Mouse (Mus musculus) hindbrain, embryonic 12.5 days (tissue): ENCODE data around the gene Zfp266. TPM values are rescaled to one million over a fixed set of nuclear protein-coding genes. Genes with fewer than 3 reads are reported as not detected.
A peak's percentile ranks its signal among the peaks of the same experiment; 100 is the strongest.
"Not testable (repeated sequence)": the region's sequence is repeated elsewhere in the genome, so short reads cannot be mapped to it uniquely, and the experiment has no call there.

Source experiments
- ATAC-seq: fragments of 200-750 bp; cut with Nextera tagmentation; 2 replicates; pipeline ENCODE4 v1.8.0; 2017; ENCODE audit warnings: moderate TSS enrichment; ENCODE audit not compliant: low FRiP score
- H3K27ac ChIP-seq: fragments of 300-500 bp; sonication (generic); 2 replicates; pipeline ENCODE4 v1.5.1; 2016; ENCODE audit warnings: mild to moderate bottlenecking
- H3K27me3 ChIP-seq: fragments of 300-500 bp; sonication (generic); 2 replicates; pipeline ENCODE4 v1.6.1; 2016; ENCODE audit warnings: mild to moderate bottlenecking
- H3K36me3 ChIP-seq: fragments of 300-500 bp; sonication (generic); 2 replicates; pipeline ENCODE4 v1.6.1; 2016; ENCODE audit warnings: mild to moderate bottlenecking
- H3K4me1 ChIP-seq: fragments of 300-500 bp; sonication (generic); 2 replicates; pipeline ENCODE4 v1.6.1; 2016
- H3K4me2 ChIP-seq: fragments of 300-500 bp; sonication (generic); replicated peaks from 2 replicates; pipeline ENCODE4 v1.6.1; 2016; ENCODE audit warnings: mild to moderate bottlenecking
- H3K4me3 ChIP-seq: fragments of 300-500 bp; sonication (generic); 2 replicates; pipeline ENCODE4 v1.5.1; 2016; ENCODE audit warnings: mild to moderate bottlenecking
- H3K9ac ChIP-seq: fragments of 300-500 bp; sonication (generic); 2 replicates; pipeline ENCODE4 v1.6.1; 2016; ENCODE audit warnings: mild to moderate bottlenecking, moderate library complexity
- H3K9me3 ChIP-seq: fragments of 300-500 bp; sonication (generic); replicated peaks from 2 replicates; pipeline ENCODE4 v1.6.1; 2016; ENCODE audit warnings: mild to moderate bottlenecking
- WGBS: fragments of 180-500 bp; shearing (Covaris S2); methylation state at CpG from one replicate; pipeline ENCODE4 v1.1.7; 2016; 5-methylcytosine and 5-hydroxymethylcytosine counted together
- polyA plus RNA-seq: library from polyadenylated mRNA; unstranded; fragments of >200 nt; fragmentation: Nextera tagmentation; extraction: Ambion mirVana; gene quantifications from 2 replicates; pipeline ENCODE4 v1.2.1, GENCODE M21; 2016

Gene Zfp266
- polyA plus RNA-seq = 151 and 155 TPM in 2 replicates

DNA sequence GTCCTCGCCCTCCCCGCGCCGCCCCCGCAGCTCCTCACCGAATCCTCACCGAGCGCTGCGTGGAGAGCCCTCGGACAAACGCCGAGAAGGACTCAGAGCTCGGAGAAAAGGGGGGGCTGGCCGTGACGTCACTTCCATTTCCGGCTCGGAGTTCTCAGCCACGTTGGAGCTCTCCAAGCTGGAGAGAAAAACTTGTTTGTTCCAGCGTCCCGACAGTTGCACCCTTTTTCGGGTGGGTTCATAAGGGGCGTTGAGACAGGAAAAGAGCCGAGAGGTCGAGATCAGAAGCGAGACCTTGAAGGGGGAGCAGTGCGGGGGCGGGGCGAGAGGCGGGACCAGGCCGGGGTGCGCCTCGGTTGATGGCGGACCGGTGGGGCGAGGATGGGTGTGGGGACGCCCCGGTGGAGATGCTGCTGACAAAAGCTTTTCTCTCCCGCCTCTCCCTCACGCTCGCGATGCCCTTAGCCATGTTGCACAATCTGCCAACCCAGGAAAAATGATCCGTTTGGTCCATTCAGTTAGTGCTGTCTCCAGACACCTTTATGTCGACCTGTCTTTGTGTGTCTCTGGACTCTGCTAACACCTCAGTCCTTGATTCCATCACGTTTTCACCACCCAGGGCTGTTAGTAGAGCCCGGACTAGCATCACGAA lies at the start of gene Zfp266:
Zfp266 (minus strand) TSS at position 112 of the 652 bp plus-strand sequence.
- Histone ChIP-seq H3K4me3 (peak within 1 kb of the TSS; percentile 73), H3K9ac (peak within 1 kb of the TSS; percentile 85), H3K27me3 (no peaks in the 10 kb centered on the region; the same call in 1 of the 2 replicates), H3K9me3 (no peaks in the 10 kb centered on the region), H3K36me3 (peaks cover 17% of the 10 kb centered on the region; the same call in 1 of the 2 replicates), H3K27ac (peak within 1 kb of the TSS; percentile 97), H3K4me1 (peaks cover 32% of the 10 kb centered on the region), H3K4me2 (peak within 1 kb of the TSS; percentile 64)
- ATAC-seq = peak; percentile 91
- under 1% methylated on average over 45 of the region's 46 CpGs for WGBS

DNA sequence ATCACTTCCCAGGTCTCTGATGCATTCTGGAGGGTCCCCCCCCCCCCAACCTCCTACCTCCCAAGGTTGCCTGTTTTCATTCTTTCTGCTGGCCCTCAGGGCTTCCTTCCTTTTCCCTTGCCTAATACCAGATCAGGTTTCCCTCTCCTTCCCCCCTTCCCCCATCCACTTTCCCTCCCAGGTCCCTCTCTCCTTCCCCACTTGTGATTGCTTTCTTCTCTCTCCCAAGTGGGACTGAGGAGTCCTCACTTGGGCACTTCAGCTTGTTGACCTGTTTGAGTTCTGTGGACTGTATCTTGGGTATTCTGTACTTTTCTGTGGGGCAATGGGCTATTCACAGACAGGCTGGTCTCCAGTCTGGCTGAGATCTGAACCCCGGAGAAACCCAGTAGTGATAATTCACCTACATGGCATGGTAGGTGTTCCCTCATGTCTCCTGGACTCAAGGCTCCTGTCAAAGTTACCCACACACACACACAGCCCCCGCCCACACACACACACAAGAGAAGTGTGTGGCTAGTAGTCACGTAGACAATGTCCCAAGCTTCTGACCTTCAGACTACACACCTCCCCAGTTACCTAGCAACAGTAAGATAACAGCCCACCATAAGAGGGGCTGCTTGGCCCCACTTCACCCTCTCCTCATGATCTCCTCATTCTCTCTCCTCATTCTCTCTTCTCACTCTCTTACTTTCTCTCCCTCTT lies 44.3 kb upstream of the Zfp266 start:
- not testable (repeated sequence) for H3K4me1 ChIP-seq, H3K27ac ChIP-seq, H3K4me2 ChIP-seq, H3K27me3 ChIP-seq, H3K4me3 ChIP-seq, ATAC-seq, H3K36me3 ChIP-seq, H3K9me3 ChIP-seq, H3K9ac ChIP-seq
- 74% methylated on average over 3 of the region's 3 CpGs for WGBS

DNA sequence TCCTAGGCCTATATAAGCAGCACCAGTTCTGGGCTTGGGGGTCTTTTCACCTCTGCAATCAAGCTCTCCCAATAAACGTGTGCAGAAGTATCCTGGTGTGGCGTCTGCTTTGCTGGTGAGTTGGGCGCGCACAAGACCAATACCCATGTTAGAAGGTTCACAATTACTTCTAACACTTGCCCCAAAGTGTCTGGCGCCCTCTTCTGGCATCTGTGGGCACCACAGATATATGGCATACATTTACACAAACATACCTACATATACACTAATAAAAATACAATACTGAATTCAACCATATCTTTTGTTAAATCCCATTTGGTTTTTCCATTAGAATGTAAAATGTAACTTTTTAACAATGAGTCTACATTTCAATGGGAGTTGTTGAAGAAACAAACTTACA lies 41.0 kb upstream of the Zfp266 start:
- H3K27me3 ChIP-seq = peaks cover 3% of the 10 kb centered on the region; the same call in 1 of the 2 replicates
- no peak overlapping the region for H3K27ac ChIP-seq
- 87% methylated on average over 5 of the region's 5 CpGs for WGBS
- no peak overlapping the region for H3K4me3 ChIP-seq
- H3K9me3 ChIP-seq = no peaks in the 10 kb centered on the region
- ATAC-seq = no peak
- H3K9ac ChIP-seq = no peak overlapping the region
- no peaks in the 10 kb centered on the region for H3K4me1 ChIP-seq
- no peaks in the 10 kb centered on the region for H3K36me3 ChIP-seq
- H3K4me2 ChIP-seq = no peak overlapping the region

DNA sequence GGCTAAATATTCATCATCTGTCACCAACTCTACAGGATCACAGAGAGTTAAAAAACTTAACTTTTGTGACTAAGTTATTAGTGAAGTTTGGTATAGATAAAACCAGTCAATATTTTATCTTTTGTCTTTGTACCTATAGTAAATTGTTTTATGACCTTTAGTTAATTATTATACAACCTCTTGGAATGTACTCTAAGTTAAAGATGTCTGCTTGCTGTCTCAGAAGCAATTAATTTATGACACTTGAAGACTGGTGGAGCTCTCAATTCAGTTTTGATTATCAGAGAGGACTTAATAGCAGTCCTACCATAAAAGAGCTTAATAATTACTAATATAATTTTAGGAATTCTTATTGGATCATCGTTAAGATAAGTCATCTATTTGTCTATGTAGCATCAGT lies 31.5 kb upstream of the Zfp266 start:
- Histone ChIP-seq H3K27me3 (no peaks in the 10 kb centered on the region), H3K4me2 (no peak overlapping the region), H3K27ac (no peak overlapping the region), H3K4me1 (no peaks in the 10 kb centered on the region), H3K9ac (no peak overlapping the region), H3K36me3 (no peaks in the 10 kb centered on the region), H3K4me3 (no peak overlapping the region), H3K9me3 (no peaks in the 10 kb centered on the region)
- no peak for ATAC-seq
- 77% methylated on average over 1 of the region's 1 CpGs for WGBS

DNA sequence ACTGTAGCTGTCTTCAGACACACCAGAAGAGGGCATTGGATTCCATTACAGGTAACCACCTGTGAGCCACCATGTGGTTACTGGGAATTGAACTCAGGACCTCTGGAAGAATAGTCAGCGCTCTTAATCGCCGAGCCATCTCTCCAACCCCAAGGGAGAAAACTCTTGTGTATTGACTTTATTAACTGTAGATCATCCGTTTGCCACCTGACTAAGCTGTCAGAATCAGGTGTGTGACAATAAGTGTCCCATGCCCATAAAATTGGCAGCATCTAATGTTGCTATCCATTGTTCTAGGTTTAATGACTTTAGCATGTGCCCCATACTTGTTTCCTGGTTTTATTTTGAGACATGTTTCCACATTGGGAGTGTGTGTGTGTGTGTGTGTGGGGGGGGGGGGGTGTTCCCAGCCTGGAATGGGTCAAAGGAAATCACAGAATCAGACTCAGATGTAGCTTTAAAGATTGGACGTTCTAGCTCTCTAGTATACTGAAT lies 30.6 kb upstream of the Zfp266 start:
- WGBS = 60% methylated on average over 5 of the region's 5 CpGs
- H3K4me3 ChIP-seq = no peak overlapping the region
- H3K9ac ChIP-seq = no peak overlapping the region
- H3K4me2 ChIP-seq = no peak overlapping the region
- no peak overlapping the region for H3K27ac ChIP-seq
- H3K4me1 ChIP-seq = no peaks in the 10 kb centered on the region
- no peaks in the 10 kb centered on the region for H3K27me3 ChIP-seq
- no peaks in the 10 kb centered on the region for H3K9me3 ChIP-seq
- ATAC-seq = no peak
- no peaks in the 10 kb centered on the region for H3K36me3 ChIP-seq

DNA sequence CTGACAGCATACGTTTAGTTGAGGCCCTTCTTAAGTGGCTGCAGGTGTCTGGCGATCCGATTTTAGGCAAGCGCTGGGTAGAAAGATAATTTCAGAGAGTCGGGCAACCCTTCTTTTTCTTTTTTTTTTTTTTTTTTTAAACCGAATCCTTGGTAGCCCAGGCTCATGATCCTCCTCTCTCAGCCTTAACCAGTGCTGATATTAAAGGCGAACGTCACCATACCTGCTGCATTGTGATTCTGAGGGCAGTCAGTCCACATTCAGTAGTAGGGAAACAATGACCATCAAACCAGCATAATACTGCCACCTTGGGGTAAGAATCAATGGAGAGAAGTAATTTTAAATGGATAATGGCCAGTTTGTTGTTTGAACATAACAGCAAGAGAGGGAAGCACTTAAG lies 23.9 kb upstream of the Zfp266 start:
- H3K9ac ChIP-seq = peak overlapping the region; percentile 63
- H3K9me3 ChIP-seq = no peaks in the 10 kb centered on the region
- no peaks in the 10 kb centered on the region for H3K36me3 ChIP-seq
- 0 out of 2 replicates have a peak, but pooled peaks cover 2% of the 10 kb centered on the region for H3K27me3 ChIP-seq
- H3K4me1 ChIP-seq = no peaks in the 10 kb centered on the region; the same call in 1 of the 2 replicates
- 36% methylated on average over 8 of the region's 8 CpGs for WGBS
- peak overlapping the region; percentile 75 for H3K4me2 ChIP-seq
- peak overlapping the region; percentile 91 for H3K27ac ChIP-seq
- ATAC-seq = no peak
- H3K4me3 ChIP-seq = peak overlapping the region; percentile 43

DNA sequence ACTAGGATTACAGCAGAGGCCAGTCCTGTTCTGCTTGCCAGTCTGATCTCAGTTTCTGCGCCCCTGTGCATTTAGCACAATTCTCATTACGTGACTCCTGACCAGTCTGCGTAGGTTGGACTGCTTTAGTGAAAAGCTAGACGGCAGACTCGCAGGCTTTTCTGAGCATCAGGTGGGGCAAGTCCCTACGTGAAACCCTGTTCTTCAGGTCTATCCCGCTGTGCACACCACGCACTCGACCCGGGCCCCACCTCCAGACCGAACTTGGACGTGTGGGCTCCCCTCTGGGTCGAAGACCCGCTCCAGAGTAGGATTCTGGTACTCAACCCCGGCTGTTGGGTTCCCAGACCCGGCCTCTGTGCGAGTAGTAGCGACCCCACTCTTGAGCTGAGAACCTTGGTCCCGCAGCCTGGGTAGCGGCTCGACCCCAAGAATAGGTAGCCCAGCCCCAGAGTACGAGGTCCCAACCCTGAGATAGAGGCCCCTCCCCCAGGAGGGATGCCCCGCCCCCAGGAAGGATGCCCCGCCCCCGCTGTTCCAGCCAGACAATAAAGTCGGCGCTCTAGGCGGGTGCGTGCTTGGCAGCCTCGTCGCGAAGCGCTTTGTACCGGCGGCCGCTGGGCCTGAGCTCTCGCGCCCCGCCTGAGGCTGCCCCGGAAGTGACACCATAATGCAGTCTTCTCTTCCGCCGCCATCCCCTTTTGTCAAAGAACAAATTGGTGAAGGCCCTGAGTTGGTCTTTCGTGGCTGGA lies 23.0 kb upstream of the Zfp266 start:
- Histone ChIP-seq H3K9me3 (no peaks in the 10 kb centered on the region), H3K4me3 (peak overlapping the region; percentile 43), H3K27ac (peak overlapping the region; percentile 91), H3K36me3 (no peaks in the 10 kb centered on the region), H3K4me1 (no peaks in the 10 kb centered on the region; the same call in 1 of the 2 replicates), H3K27me3 (peaks cover 3% of the 10 kb centered on the region; the same call in 1 of the 2 replicates), H3K4me2 (peak overlapping the region; percentile 75), H3K9ac (peak overlapping the region; percentile 63)
- peak; percentile 90 for ATAC-seq
- 1% methylated on average over 43 of the region's 43 CpGs for WGBS

DNA sequence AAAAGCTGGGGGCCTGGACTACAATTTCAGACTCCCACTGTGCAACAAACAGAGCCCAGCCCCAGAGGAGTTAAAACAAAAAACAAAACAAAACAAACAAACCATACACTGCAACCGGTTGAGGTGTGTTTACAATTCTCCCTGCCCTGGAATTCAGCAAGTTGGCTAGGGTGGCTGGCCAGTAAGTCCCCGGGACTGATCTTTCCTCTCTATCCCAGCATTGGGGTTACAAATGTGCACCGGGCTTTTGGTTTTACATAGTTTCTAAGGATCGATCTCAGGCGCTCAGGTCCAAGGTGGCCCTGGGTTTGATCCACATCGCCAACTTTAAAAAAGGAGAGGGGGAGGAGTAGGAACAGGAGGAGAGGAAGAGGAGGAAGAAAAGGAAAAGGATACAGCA lies 22.3 kb upstream of the Zfp266 start:
- Histone ChIP-seq H3K27ac (0 out of 2 replicates have a peak overlapping the region, but pooled peaks have one; percentile 9), H3K9ac (no peak overlapping the region), H3K4me2 (peak overlapping the region; percentile 75; the same call in 1 of the 2 replicates), H3K36me3 (no peaks in the 10 kb centered on the region), H3K4me3 (no peak overlapping the region), H3K27me3 (peaks cover 7% of the 10 kb centered on the region; the same call in 1 of the 2 replicates), H3K9me3 (no peaks in the 10 kb centered on the region), H3K4me1 (no peaks in the 10 kb centered on the region; the same call in 1 of the 2 replicates)
- 20% methylated on average over 6 of the region's 6 CpGs for WGBS
- no peak for ATAC-seq

DNA sequence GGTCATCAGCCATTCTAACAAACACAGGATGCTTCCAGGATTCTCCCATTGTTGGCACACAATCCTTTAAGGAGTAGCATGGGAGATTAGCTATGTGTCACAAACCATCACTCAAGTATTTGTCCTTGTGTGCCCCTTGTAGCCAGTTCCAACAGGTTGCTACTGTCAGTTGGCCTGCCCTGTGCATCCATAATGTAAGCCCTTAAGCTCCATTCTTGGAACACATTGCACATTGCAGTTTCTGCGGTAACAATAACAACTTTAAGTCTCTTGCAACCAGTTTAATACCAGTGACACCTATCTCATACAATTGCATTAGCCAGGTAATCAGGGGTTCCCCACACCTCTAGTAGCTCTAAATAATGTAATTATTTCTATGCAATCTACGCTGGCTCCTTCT lies 15.4 kb upstream of the Zfp266 start:
- 81% methylated on average over 2 of the region's 2 CpGs for WGBS
- Histone ChIP-seq H3K9me3 (no peaks in the 10 kb centered on the region), H3K4me1 (no peaks in the 10 kb centered on the region), H3K27ac (no peak overlapping the region), H3K4me3 (no peak overlapping the region), H3K36me3 (no peaks in the 10 kb centered on the region), H3K9ac (no peak overlapping the region), H3K4me2 (no peak overlapping the region), H3K27me3 (peaks cover 11% of the 10 kb centered on the region; the same call in 1 of the 2 replicates)
- no peak for ATAC-seq

DNA sequence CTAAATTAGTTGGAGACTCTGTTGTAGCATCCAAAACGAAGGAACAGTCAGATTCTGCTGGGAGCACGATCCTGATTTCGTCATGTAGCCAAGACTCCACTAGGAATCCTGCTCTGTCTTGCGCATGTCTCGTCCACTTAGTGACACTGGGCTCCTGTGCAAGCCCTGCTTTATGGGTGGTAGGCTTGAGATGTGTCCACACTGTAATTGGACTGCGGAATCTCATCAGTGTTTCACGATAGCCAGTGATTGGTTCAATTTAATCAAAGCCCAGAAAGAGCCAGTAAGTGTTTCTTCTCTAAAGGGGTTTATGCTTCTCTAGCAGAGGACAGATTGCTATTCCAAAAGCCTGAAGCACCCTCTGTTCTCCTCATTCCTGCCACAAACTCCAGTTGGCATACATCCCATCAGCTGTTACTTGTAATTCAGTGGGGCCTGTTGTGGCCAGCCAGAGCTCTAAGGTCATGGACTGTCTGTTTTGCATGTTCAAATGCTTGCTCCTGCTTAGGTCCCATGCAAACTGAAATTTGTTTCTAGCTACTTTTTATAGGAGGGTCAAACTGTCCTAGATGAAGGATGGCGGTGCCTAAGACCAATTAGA lies 13.2 kb upstream of the Zfp266 start:
- H3K4me1 ChIP-seq = no peaks in the 10 kb centered on the region
- H3K9ac ChIP-seq = no peak overlapping the region
- H3K4me3 ChIP-seq = no peak overlapping the region
- peaks cover 8% of the 10 kb centered on the region; the same call in 1 of the 2 replicates for H3K27me3 ChIP-seq
- H3K27ac ChIP-seq = no peak overlapping the region
- H3K4me2 ChIP-seq = no peak overlapping the region
- H3K9me3 ChIP-seq = no peaks in the 10 kb centered on the region
- ATAC-seq = no peak
- 80% methylated on average over 8 of the region's 8 CpGs for WGBS
- H3K36me3 ChIP-seq = no peaks in the 10 kb centered on the region

DNA sequence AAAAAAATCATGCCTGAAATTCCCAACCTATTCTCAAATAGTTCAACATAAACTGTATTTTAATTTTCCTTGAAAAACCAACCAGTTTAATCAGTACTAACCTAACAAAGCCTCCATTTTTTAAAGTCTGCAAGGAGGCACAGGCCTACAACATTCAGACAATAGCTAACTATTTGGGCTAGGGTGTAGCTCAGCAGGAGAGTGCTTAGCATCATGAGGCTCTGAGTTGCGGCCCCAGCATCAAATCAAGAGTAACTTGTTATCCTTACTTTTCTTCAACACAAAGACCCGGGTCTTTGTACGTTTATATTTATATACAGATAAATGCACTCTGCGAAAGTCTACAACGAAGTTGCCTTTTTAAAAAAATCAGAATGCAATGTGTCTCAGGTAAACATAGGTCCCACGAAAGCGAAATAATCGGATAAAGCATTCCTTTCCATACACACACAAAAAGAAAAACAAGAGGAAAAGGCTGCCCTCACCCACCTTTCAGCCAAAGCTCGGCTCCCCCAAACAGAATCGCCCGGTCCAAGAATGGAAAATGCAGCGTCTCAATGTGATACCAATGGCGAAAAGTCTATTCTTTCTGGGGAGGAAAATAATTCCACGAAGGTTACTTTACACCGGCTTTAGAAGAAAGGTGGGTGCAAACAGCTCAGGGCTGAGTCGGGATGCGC lies 546 bp downstream of the Zfp266 start:
- Histone ChIP-seq H3K36me3 (peaks cover 20% of the 10 kb centered on the region; the same call in 1 of the 2 replicates), H3K27me3 (no peaks in the 10 kb centered on the region; the same call in 1 of the 2 replicates), H3K9me3 (no peaks in the 10 kb centered on the region), H3K4me3 (peak overlapping the region; percentile 73), H3K4me2 (peak overlapping the region; percentile 64), H3K4me1 (peaks cover 32% of the 10 kb centered on the region), H3K9ac (peak overlapping the region; percentile 85), H3K27ac (peak overlapping the region; percentile 97)
- no peak for ATAC-seq
- 1% methylated on average over 17 of the region's 17 CpGs for WGBS
